Mouse (Mus musculus) liver, embryonic 14.5 days (tissue): ENCODE results near the gene Diaph3. TPM values are rescaled to one million over a fixed set of nuclear protein-coding genes. Genes with fewer than 3 reads are reported as not detected.
"Not testable (repeated sequence)": the region's sequence is repeated elsewhere in the genome, so short reads cannot be mapped to it uniquely, and the experiment has no call there.

Experiments used
- ATAC-seq: fragments of 200-750 bp; cut with Nextera tagmentation; 2 replicates; pipeline ENCODE4 v1.8.0; 2017; ENCODE audit warnings: moderate number of reproducible peaks, mild to moderate bottlenecking, moderate library complexity; ENCODE audit not compliant: insufficient read depth
- DNase-seq, 3 experiments: peaks; one replicate each; pipeline ENCODE4 v3.0.0-alpha.2; 2012 to 2013; ENCODE audit warnings: low read depth in 3 of 3, low spot score in 3 of 3
- H3K27ac ChIP-seq: fragments of 300-500 bp; sonication (generic); 2 replicates; pipeline ENCODE4 v1.5.1; 2014; ENCODE audit warnings: moderate library complexity, mild to moderate bottlenecking, control low read depth, inconsistent platforms
- H3K27me3 ChIP-seq: fragments of 300-500 bp; sonication (generic); 2 replicates; pipeline ENCODE4 v1.6.1; 2014; ENCODE audit warnings: mild to moderate bottlenecking, low read length, moderate library complexity; ENCODE audit not compliant: control insufficient read depth, insufficient read depth
- H3K36me3 ChIP-seq: fragments of 300-500 bp; sonication (generic); replicated peaks from 2 replicates; pipeline ENCODE4 v1.6.1; 2014; ENCODE audit warnings: low read depth; ENCODE audit not compliant: control insufficient read depth, insufficient read depth
- H3K4me1 ChIP-seq, 2 experiments: fragments of 200-500 bp in 1 of 2; fragments of 300-500 bp in 1 of 2; sonication (generic) in 1 of 2; replicated peaks; 2 replicates each; pipeline ENCODE4 v1.6.1; 2012 to 2014; ENCODE audit warnings: antibody characterized with exemption in 1 of 2, inconsistent platforms in 1 of 2, low read length in 1 of 2; ENCODE audit not compliant: control insufficient read depth in 2 of 2, insufficient read depth in 2 of 2
- H3K4me2 ChIP-seq: fragments of 300-500 bp; sonication (generic); 2 replicates; pipeline ENCODE4 v1.6.1; 2014; ENCODE audit warnings: low read depth, mild to moderate bottlenecking, control low read depth, moderate library complexity
- H3K4me3 ChIP-seq, 2 experiments: fragments of 200-500 bp in 1 of 2; fragments of 300-500 bp in 1 of 2; sonication (generic) in 1 of 2; 2 replicates each; pipeline ENCODE4 v1.5.1; 2012 to 2014; ENCODE audit warnings: low read depth in 2 of 2, low read length in 2 of 2, mild to moderate bottlenecking in 2 of 2, control low read depth in 1 of 2, inconsistent platforms in 1 of 2, moderate library complexity in 1 of 2; ENCODE audit not compliant: insufficient read depth in 1 of 2
- H3K9ac ChIP-seq: fragments of 300-500 bp; sonication (generic); replicated peaks from 2 replicates; pipeline ENCODE4 v1.6.1; 2014; ENCODE audit warnings: mild to moderate bottlenecking, control low read depth, moderate library complexity
- H3K9me3 ChIP-seq: fragments of 300-500 bp; sonication (generic); 2 replicates; pipeline ENCODE4 v1.6.1; 2016; ENCODE audit warnings: low read length, mixed read lengths; ENCODE audit not compliant: control insufficient read depth
- CTCF ChIP-seq: IDR thresholded peaks from 2 replicates; pipeline ENCODE4 v1.5.1; 2016; ENCODE audit warnings: antibody characterized with exemption, low read depth, control low read depth
- EP300 ChIP-seq: IDR thresholded peaks from 2 replicates; pipeline ENCODE4 v1.6.1; 2016; ENCODE audit warnings: antibody characterized with exemption, low read depth
- WGBS: fragments of 180-500 bp; shearing (Covaris S2); extraction: QIAGEN DNeasy Blood & Tissue Kit; methylation state at CpG from one replicate; pipeline ENCODE4 v1.1.7; 2014; ENCODE audit not compliant: insufficient replicate concordance; 5-methylcytosine and 5-hydroxymethylcytosine counted together
- polyA plus RNA-seq, 2 experiments: library from polyadenylated mRNA; depleted of rRNA in 1 of 2; stranded (reverse) in 1 of 2; unstranded in 1 of 2; fragments of >200 nt; fragmentation: Nextera tagmentation in 1 of 2; extraction: Ambion mirVana in 1 of 2; gene quantifications; 2 replicates each; pipeline versions ENCODE4 v1.2.1 to v1.2.3; 2012 to 2014

The Diaph3 gene
- polyA plus RNA-seq, 2 experiments = 8.9 to 15.2 TPM

DNA sequence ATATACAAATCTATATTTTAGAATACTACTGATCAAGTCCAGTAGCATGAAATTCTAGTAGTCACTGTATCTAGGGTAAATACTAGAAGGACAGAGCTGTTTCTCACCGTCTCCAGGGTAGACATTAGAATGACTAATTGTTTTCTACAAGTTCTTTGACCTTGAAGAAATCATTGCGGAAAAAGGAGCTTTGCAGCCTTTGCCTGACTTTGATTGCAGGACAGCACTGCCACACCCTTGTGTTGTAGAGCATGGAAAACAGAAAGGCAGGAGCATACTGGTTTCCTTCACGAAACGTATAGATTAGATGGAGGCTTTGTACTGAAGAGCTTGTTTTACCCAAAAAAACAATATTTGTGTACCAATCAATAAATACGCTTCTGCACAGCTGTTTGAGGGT, 52.6 kb downstream of the Diaph3 start:
- no peaks in the 10 kb centered on the region for H3K4me1 ChIP-seq
- H3K27ac ChIP-seq = no peak overlapping the region
- H3K27me3 ChIP-seq = no peaks in the 10 kb centered on the region
- no peaks in the 10 kb centered on the region for H3K9me3 ChIP-seq
- ATAC-seq (no peak), DNase-seq (no peak)
- no peak overlapping the region for H3K9ac ChIP-seq
- H3K4me2 ChIP-seq = no peak overlapping the region
- TF ChIP-seq EP300 (no peak), CTCF (no peak)
- no peak overlapping the region for H3K4me3 ChIP-seq
- 89% methylated on average over 5 of the region's 5 CpGs for WGBS
- H3K36me3 ChIP-seq = peaks cover 17% of the 10 kb centered on the region

DNA sequence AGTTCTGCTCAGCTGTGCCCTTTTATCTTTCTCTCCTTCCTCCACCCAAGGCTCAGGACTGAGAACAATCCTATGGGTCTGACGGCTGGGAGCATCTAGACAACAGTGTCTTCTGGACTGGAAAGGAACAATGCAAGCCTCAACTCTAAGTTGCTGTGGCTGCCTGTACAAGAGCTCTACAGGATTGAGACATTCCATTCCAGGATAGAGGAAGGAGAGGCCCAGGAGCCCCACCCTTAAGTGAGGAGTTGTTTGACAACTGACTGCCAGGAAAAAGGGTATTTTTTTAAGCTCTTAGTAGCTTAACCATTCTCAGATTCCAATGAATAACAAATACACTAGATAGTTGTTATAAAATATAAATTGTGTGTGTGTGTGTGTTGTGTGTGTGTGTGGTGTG, 53.0 kb downstream of the Diaph3 start:
- ATAC-seq (no peak), DNase-seq (no peak)
- Histone ChIP-seq H3K4me1 (no peaks in the 10 kb centered on the region), H3K9ac (no peak overlapping the region), H3K9me3 (no peaks in the 10 kb centered on the region), H3K27me3 (no peaks in the 10 kb centered on the region), H3K36me3 (peaks cover 17% of the 10 kb centered on the region), H3K4me2 (no peak overlapping the region), H3K4me3 (no peak overlapping the region), H3K27ac (no peak overlapping the region)
- 87% methylated on average over 1 of the region's 1 CpGs for WGBS
- TF ChIP-seq EP300 = no peak
- TF ChIP-seq CTCF = no peak

DNA sequence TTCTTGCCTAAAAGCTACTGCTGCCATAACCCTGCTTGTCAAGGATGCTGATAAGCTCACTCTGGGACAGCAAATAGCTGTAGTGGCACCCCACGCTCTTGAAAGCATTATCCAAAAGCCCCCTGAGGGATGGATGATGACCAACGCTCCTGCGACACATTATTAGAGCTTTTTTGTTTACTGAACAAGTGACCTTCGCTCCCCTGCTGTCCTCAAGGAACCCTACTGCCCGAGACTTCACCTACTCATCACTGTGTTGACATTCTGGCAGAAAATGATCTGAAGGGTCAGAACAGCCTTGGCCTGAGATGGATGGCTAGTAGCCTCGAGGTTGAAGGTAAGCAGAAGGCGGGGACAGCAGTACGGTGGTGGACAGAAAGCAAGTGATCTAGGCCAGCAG, 56.1 kb downstream of the Diaph3 start:
- not testable (repeated sequence) for DNase-seq, ATAC-seq, H3K4me2 ChIP-seq, H3K27me3 ChIP-seq, H3K9me3 ChIP-seq, H3K4me1 ChIP-seq, H3K9ac ChIP-seq, H3K4me3 ChIP-seq, H3K27ac ChIP-seq
- WGBS = 80% methylated on average over 8 of the region's 8 CpGs
- H3K36me3 ChIP-seq = peaks cover 12% of the 10 kb centered on the region

DNA sequence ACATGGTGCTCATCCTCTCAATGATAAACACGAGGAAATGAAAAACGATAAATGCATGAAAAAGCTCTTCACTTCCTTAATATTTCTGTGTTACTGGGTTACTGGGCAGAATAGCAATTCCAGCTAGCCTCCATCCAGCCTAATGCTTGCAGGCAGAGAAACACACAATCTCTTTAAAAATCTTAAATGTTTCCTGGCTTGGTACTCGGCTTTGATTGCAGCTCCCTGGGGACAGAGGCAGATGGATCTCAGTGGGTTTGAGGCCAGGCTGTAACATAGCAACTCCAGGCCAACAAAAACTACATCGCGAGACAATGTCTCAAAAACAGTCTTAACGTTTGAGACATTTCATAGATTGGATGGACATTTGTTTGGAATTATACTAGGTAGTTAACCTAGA, 57.1 kb downstream of the Diaph3 start:
- Histone ChIP-seq H3K4me2 (no peak overlapping the region), H3K9ac (no peak overlapping the region), H3K9me3 (no peaks in the 10 kb centered on the region), H3K4me3 (no peak overlapping the region), H3K27ac (no peak overlapping the region), H3K4me1 (no peaks in the 10 kb centered on the region), H3K36me3 (peaks cover 6% of the 10 kb centered on the region), H3K27me3 (no peaks in the 10 kb centered on the region)
- WGBS = 80% methylated on average over 6 of the region's 6 CpGs
- no peak for DNase-seq
- no peak for ATAC-seq
- TF ChIP-seq CTCF (no peak), EP300 (no peak)

DNA sequence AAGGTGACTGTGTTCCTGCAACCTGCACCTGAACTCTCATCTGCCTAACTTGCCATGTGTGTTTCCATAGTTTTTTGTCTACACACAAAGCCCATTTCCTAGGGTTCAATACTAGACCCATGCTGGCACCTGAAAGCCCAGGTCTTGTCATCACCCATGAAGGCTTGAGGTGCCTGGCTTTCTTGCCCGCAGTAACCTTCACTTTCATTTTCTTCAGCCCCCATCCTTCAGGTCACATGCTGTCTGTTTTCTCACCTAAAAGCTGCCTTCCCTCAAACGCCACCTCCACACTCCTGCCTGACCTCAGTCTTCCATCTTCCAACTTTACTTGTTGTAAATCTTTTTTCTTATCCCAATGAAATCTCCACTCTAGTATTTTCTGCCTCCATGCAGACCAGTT, 61.3 kb downstream of the Diaph3 start:
- no peak for TF ChIP-seq CTCF
- TF ChIP-seq EP300 = no peak
- Histone ChIP-seq H3K4me2 (no peak overlapping the region), H3K9me3 (no peaks in the 10 kb centered on the region), H3K4me1 (no peaks in the 10 kb centered on the region), H3K36me3 (no peaks in the 10 kb centered on the region), H3K9ac (no peak overlapping the region), H3K4me3 (no peak overlapping the region), H3K27me3 (no peaks in the 10 kb centered on the region), H3K27ac (no peak overlapping the region)
- WGBS = 91% methylated on average over 2 of the region's 2 CpGs
- DNase-seq = no peak
- ATAC-seq = no peak

DNA sequence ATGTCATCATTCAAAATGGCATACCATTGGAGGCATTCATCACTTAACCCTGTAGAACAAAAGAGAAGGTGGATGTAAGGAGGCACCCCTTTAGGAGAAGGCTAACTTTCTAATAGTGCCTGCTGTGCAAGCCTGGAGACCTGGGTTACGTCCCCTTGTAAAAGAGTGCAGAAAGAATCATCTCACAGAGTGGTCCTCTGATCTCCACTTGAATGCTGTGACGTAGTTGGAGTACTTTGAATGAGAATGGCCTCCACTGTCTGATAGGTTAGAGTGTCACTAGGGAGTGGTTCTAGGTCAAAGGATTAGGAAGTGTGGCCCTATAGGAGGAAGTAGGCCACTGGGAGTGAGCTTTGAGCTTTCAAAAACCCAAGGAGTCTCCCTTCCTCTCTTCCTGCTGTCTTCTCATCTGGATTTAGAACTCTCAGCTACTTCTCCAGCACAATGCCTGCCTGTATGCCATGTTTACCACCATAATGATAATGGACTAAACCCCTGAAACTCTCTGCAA, 66.0 kb downstream of the Diaph3 start:
- no peak for TF ChIP-seq CTCF
- no peak for TF ChIP-seq EP300
- no peak overlapping the region for H3K4me3 ChIP-seq
- 86% methylated on average over 2 of the region's 2 CpGs for WGBS

More for the DNA sequence above, 66.0 kb downstream of the Diaph3 start:
- Histone ChIP-seq H3K4me1 (no peaks in the 10 kb centered on the region), H3K36me3 (peaks cover 4% of the 10 kb centered on the region), H3K27ac (no peak overlapping the region), H3K4me2 (no peak overlapping the region), H3K9me3 (no peaks in the 10 kb centered on the region), H3K27me3 (no peaks in the 10 kb centered on the region), H3K9ac (no peak overlapping the region)
- ATAC-seq (no peak), DNase-seq (no peak)
